In the genomic region with DNA sequence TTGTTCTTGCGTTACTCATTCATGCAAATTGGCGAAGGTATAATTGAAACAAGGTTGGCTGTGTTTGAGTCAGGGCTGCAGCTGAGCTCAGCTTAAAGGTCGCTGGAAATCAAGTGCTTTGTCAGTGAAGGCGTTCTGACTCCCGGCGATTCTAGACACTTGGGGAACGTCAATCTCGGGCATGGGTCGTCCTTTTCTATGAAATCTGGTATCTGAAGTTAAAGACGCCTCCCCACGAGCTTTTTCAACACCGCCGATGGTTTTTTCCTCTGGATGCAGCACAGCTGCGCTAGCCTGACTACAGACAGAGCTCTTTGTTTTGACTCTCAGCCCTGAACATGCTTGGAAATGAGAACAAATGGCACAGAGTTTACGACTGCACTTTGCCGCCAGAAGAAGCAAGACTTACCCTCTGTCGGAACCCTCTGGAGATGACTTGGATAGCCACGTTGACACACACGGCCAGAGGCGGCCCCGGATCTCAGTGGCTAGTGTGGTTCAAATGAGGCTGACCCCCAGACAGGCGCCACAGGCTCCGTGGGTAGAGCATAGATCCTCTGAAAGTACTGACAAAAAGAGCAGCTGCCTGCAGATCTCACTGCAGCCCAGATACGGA, we compare ENCODE assay signal across 8 mouse cellular contexts. TPM values are rescaled to one million over a fixed set of nuclear protein-coding genes. Genes with fewer than 3 reads are reported as not detected.
DNase-seq lines count a peak whose midpoint lies in the region; ATAC-seq and TF ChIP-seq lines count a peak whose summit lies in the region.

No protein-coding gene starts in this region.

- DNase-seq in gastrocnemius, adult 18-20 months (ENCODE audit: low spot score) = peak; percentile 52
- no peak for DNase-seq in gastrocnemius, postnatal 10 days
- no peak for DNase-seq in lung, postnatal 0 days (ENCODE audit: low spot score)
- DNase-seq in lung, postnatal 10 days = no peak
- DNase-seq in midbrain, postnatal 0 days (ENCODE audit: low spot score) = peak; percentile 28
- no peak for DNase-seq in left cerebral cortex, adult 8-10 months (ENCODE audit: low spot score in 2 of 2)
- no peak for DNase-seq in lung, postnatal 36 days

- H3K36me3 ChIP-seq in lung, postnatal 0 days (ENCODE audit: insufficient read depth, low read length) = peaks cover 21% of the 10 kb centered on the region
- H3K36me3 ChIP-seq in forebrain, embryonic 16.5 days (ENCODE audit: control insufficient read depth, insufficient read depth) = peaks cover 32% of the 10 kb centered on the region
- H3K36me3 ChIP-seq in midbrain, postnatal 0 days (ENCODE audit: insufficient read depth, low read length) = peaks cover 27% of the 10 kb centered on the region

- H3K4me2 ChIP-seq in lung, postnatal 0 days (replicated peaks; ENCODE audit: low read depth, low read length) = no peak overlapping the region
- H3K4me2 ChIP-seq in forebrain, embryonic 16.5 days (ENCODE audit: low read length) = no peak overlapping the region; the same call in 1 of the 2 replicates
- peak overlapping the region; percentile 9; the same call in 1 of the 2 replicates for H3K4me2 ChIP-seq in midbrain, postnatal 0 days (ENCODE audit: low read depth, low read length, poor library complexity, severe bottlenecking)

- H3K27ac ChIP-seq in lung, postnatal 0 days (ENCODE audit: low read length) = peak overlapping the region; percentile 32; the same call in 1 of the 2 replicates
- H3K27ac ChIP-seq in forebrain, embryonic 16.5 days (ENCODE audit: low read length) = peak overlapping the region; percentile 63
- peak overlapping the region; percentile 65 for H3K27ac ChIP-seq in midbrain, postnatal 0 days (ENCODE audit: low read depth, low read length)

- TF ChIP-seq CTCF in lung, postnatal 0 days (IDR thresholded peaks at IDR 0.05) = no peak
- TF ChIP-seq CTCF in midbrain, postnatal 0 days (IDR thresholded peaks at IDR 0.05) = no peak

- no peaks in the 10 kb centered on the region for H3K27me3 ChIP-seq in lung, postnatal 0 days (replicated peaks; ENCODE audit: insufficient read depth, low read length)
- H3K27me3 ChIP-seq in forebrain, embryonic 16.5 days (replicated peaks; ENCODE audit: control insufficient read depth, insufficient read depth, low read length) = no peaks in the 10 kb centered on the region
- H3K27me3 ChIP-seq in midbrain, postnatal 0 days (ENCODE audit: insufficient read depth, low read length) = no peaks in the 10 kb centered on the region

- WGBS in lung, postnatal 0 days = 72% methylated on average over 24 of the region's 24 CpGs
- WGBS in forebrain, embryonic 16.5 days = 53% methylated on average over 24 of the region's 24 CpGs
- 57% methylated on average over 24 of the region's 24 CpGs for WGBS in midbrain, postnatal 0 days

- ATAC-seq in lung, postnatal 0 days = no peak
- ATAC-seq in forebrain, embryonic 16.5 days = 0 out of 2 replicates have a peak, but pooled peaks have one; percentile 43
- ATAC-seq in midbrain, postnatal 0 days (ENCODE audit: low FRiP score) = no peak

- no peaks in the 10 kb centered on the region for H3K9me3 ChIP-seq in lung, postnatal 0 days (ENCODE audit: low read length)
- no peaks in the 10 kb centered on the region for H3K9me3 ChIP-seq in forebrain, embryonic 16.5 days (ENCODE audit: control insufficient read depth, low read length)
- no peaks in the 10 kb centered on the region for H3K9me3 ChIP-seq in midbrain, postnatal 0 days (ENCODE audit: low read length)

- H3K4me1 ChIP-seq in lung, postnatal 0 days (ENCODE audit: insufficient read depth, low read depth, low read length) = peaks cover 5% of the 10 kb centered on the region; the same call in 1 of the 2 replicates
- H3K4me1 ChIP-seq in forebrain, embryonic 16.5 days (replicated peaks; ENCODE audit: control insufficient read depth, insufficient read depth, low read length) = peaks cover 26% of the 10 kb centered on the region
- H3K4me1 ChIP-seq in midbrain, postnatal 0 days (ENCODE audit: insufficient read depth, low read length) = peaks cover 7% of the 10 kb centered on the region; the same call in 1 of the 2 replicates

- no peak overlapping the region for H3K9ac ChIP-seq in lung, postnatal 0 days (replicated peaks; ENCODE audit: low read depth)
- no peak overlapping the region for H3K9ac ChIP-seq in forebrain, embryonic 16.5 days (replicated peaks; ENCODE audit: low read depth, low read length)
- no peak overlapping the region for H3K9ac ChIP-seq in midbrain, postnatal 0 days (replicated peaks; ENCODE audit: low read length, poor library complexity, severe bottlenecking)

- no peak overlapping the region for H3K4me3 ChIP-seq in lung, postnatal 0 days (ENCODE audit: low read depth, low read length)
- no peak overlapping the region for H3K4me3 ChIP-seq in forebrain, embryonic 16.5 days (replicated peaks; ENCODE audit: low read length)
- H3K4me3 ChIP-seq in midbrain, postnatal 0 days (ENCODE audit: low read depth, low read length) = no peak overlapping the region

- TF ChIP-seq EP300 in lung, postnatal 0 days (IDR thresholded peaks at IDR 0.05) = no peak

RNA-seq across cellular contexts. Expression of a gene that starts 31.0 kb away (rescaled TPM):
- total RNA-seq in gastrocnemius, adult 18-20 months (2021) = 100 to 1,000 TPM; 266 to 284 TPM
- 100 to 1,000 TPM; 563 to 619 TPM for total RNA-seq in gastrocnemius, postnatal 10 days (2021)
- 264 and 334 TPM in 2 replicates for polyA plus RNA-seq in lung, postnatal 0 days (2015; fragmentation: Nextera tagmentation; extraction: Ambion mirVana)
- 415 and 474 TPM in 2 replicates for polyA plus RNA-seq in forebrain, embryonic 16.5 days (2015; fragmentation: Nextera tagmentation; extraction: Ambion mirVana)
- total RNA-seq in midbrain, postnatal 0 days (2014; rRNA removed) = 432 and 533 TPM in 2 replicates
- 276 and 321 TPM in 2 replicates for polyA plus RNA-seq in midbrain, postnatal 0 days (2015; fragmentation: Nextera tagmentation; extraction: Ambion mirVana)
- total RNA-seq in left cerebral cortex, adult 8-10 months (2022) = 100 to 1,000 TPM; 276 to 301 (median 288) TPM

Comparison
In these comparisons a context has a peak if more than half of its experiments do, and no peak if none do; other contexts are left out.
1. DNase-seq: peak in gastrocnemius, adult 18-20 months (single experiment) and midbrain, postnatal 0 days (single experiment); none in gastrocnemius, postnatal 10 days (single experiment), lung, postnatal 0 days (single experiment), lung, postnatal 10 days (single experiment), left cerebral cortex, adult 8-10 months (0 of 2) and lung, postnatal 36 days (single experiment).
2. Peak in every context shown above with its lines, with median percentiles within 50 percentile points of each other: H3K27ac ChIP-seq.